Mouse (Mus musculus) right cerebral cortex, postnatal 25 days (tissue): ENCODE results near the gene Ppp2r3a.

Experiments
- DNase-seq: peaks from one replicate; pipeline ENCODE4 v3.0.0; 2022

Gene Ppp2r3a

DNA sequence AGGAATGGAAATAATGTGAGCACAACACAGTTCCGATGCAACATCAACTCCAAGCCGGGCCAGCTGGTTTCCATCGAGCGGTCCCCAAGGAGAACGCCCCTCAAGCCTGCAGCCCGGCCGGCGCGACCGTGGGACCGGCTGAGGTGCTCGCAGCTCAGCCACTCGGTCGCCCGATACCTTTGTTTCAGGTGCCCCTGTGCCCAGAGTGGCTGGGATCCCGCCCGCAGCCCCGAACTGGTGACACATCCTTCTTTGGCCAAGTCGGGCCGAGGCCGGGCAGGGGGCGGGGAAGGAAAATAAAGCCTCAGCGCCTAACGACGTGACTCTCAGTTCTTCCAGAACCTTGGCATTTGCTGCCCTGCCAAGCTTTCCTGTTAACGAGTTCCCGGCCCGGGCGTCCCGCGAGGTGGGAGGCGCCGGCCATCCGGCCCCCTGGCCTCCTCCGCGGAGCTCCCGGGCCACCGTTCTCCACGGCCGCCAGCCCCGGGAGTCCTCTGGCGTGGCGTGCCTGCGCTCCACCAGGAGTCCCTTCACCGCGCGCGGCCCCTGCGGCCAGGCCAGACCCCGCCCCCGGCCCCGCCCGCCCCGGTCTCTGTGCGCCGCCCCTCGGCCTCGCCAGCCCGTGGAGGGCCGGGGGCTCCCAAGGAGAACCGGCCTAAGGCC, 483 bp downstream of the Ppp2r3a start:
- DNase-seq = peak; percentile 56

DNA sequence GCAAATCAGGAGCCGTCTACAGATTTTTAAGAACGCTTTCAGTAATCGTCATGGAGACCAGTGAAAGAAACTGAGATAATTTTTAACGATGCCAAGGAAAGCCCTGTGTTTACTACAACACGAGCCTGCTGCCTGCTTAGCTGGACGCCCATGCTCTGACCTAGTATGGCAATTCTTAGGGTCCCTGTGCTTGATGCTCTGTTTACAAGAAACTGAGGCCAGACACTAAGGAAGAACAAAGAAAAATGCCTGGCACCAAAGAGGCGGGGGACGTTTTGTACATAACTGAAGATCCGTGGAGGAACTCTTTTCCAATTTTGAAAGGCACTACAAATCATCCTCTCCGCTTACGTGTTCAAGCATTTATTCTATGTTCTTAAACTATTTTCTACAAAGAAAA, 1.1 kb downstream of the Ppp2r3a start:
- DNase-seq = no peak

GRCm38 (mm10) chr9:101249626-101250025, 2.0 kb downstream of the Ppp2r3a start:
- no peak for DNase-seq

GRCm38 (mm10) chr9:101247541-101247940, 4.1 kb downstream of the Ppp2r3a start:
- peak; percentile 20 for DNase-seq

GRCm38 (mm10) chr9:101245493-101245892, 6.1 kb downstream of the Ppp2r3a start:
- no peak for DNase-seq

GRCm38 (mm10) chr9:101243711-101244110, 7.9 kb downstream of the Ppp2r3a start:
- no peak for DNase-seq

DNA sequence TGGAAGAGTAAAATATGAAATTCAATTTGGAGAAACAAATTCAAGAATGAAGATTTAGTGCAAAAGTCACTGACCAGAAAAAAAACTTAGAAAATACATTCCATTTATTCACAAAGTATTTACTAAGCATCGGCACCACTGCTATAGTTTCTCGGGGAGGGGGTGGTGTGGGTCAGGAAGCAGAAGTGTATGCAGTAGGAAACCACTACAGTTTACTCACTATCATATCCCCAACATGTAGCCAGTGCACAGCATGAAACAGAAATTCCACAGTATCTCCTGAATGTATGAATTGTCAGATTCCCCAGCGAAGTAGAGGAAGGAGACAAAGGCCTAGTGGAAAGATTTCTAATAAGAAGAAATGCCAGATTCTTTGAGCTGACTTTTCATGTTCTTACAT, 11.4 kb downstream of the Ppp2r3a start:
- DNase-seq = no peak

GRCm38 (mm10) chr9:101235786-101236185, 15.8 kb downstream of the Ppp2r3a start:
- DNase-seq = no peak

DNA sequence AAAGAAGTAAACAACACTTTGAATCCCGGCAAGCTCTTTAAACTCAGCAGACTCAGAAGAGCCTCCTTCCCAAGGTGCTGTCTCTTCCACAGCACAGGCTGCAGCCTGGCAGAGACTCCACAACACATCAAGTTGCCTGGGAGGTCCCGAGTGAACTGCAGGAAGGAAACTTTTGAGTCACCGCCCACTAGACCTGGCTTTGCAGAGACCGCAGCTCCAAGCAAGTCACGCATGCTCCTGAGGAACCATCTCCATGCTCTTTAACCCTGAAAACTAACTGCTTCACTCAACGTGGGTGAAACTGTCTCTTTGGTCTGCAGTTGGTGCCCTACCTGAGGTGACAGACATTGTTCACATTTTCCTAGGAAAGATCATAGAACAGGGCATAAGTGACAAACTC, 19.6 kb downstream of the Ppp2r3a start:
- DNase-seq = no peak

GRCm38 (mm10) chr9:101230028-101230427, 21.6 kb downstream of the Ppp2r3a start:
- DNase-seq = no peak

GRCm38 (mm10) chr9:101228892-101229291, 22.7 kb downstream of the Ppp2r3a start:
- DNase-seq = no peak

GRCm38 (mm10) chr9:101207984-101208383, 43.6 kb downstream of the Ppp2r3a start:
- DNase-seq = no peak

- DNase-seq = no peak
These were observed 45.1 kb downstream of the Ppp2r3a start for GRCm38 (mm10) chr9:101206516-101206915.

- no peak for DNase-seq
These were observed 46.4 kb downstream of the Ppp2r3a start for GRCm38 (mm10) chr9:101205216-101205615.

DNA sequence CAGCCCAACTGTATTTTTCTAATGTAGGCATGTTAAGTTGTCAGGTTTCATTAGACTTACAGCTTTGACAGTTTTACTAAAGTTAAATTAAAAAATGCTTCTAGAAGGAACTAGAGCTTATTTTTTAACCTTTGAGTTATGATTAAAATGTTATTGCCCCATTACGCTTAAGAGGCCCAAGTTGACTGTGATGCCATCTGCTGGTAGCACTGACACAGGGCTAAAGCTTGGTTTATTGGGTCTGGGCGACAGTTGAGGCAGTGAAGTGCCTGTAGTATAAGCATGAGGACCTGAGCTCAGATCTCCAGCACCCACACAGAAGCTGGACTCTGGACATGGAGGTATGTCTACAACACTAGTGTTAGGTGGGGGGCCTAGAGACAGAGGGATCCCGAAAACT, 47.5 kb downstream of the Ppp2r3a start:
- DNase-seq = no peak

DNA sequence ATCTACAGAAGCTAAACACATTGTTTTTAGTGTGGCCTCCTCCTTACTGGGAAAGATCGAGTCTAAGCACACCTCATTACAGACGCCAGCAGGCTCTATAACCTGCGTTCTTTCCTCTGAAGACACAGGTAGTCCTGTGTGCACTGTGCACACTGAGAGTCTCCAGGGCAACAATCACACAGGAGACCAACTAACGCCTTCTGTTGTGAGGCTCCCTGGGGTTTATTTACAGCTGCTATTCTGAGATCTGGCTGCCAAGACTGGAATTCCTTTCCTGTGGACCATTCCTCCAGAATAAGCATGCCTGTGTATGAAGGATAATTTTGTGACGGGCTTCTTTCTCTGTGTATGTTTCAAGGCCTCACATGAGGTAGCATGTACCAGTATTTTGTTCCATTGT, 51.0 kb downstream of the Ppp2r3a start:
- no peak for DNase-seq

GRCm38 (mm10) chr9:101198804-101199203, 52.8 kb downstream of the Ppp2r3a start:
- no peak for DNase-seq

DNA sequence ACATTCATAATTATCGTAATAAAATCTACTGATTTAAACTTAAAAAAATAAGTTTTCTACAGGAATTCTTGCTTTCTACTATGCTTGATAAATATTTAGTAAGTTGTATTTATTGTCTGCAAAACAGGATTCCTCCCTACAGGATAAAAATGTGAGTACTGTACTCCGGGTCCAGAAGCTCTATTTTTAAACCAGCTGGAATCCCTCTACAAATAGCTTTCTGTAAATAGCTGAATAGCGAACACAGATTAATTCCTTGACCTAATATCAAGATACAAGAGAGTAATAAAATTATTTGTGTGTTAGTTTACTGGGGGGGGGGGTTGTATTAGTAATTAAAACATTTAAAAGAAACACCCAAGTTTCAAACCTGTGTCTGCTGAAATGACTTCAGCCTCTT, 53.3 kb downstream of the Ppp2r3a start:
- no peak for DNase-seq

- peak; percentile 72 for DNase-seq
These were observed 69.5 kb downstream of the Ppp2r3a start for GRCm38 (mm10) chr9:101181962-101182701.

DNA sequence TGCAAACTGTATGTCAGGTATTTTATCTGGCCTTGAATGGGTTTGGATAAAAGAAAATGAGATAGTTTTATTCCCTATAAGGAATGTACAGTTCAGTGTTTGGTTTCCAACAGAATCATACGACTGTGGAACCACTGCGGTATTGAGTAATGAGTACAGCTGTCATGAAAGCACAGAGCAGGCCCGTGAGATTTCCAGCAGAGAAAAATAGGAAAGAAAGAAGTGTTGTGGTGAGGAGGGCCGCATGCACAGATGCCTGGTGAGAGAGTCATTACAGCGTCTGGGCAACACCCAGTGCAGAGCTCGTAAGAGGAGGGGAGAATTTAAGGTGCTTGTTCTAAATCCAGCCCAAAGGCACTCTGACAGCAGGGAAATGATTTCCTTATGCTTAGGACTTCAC, 70.3 kb downstream of the Ppp2r3a start:
- no peak for DNase-seq

- DNase-seq = peak; percentile 31
These were observed 71.4 kb downstream of the Ppp2r3a start for GRCm38 (mm10) chr9:101180234-101180633.

GRCm38 (mm10) chr9:101160627-101161026, 91.0 kb downstream of the Ppp2r3a start:
- no peak for DNase-seq

DNA sequence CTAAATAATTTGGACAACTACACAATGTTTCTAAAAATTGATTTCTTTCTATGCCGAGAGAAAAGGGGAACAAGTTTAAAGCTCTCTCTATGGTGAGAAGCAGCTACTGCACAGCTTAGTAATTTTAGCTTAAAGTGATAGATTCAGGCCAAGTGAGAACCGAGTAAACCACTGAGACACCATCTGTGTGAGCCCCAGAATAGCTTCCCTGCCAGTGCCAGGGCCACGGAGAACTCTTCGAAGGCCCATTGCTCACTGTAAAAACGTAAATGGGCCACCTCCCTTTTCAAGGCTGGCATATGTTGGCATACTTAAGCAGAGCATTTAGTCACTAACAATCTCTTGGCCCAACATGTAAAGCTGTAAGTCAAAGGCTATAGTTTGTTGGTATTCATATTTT, 91.5 kb downstream of the Ppp2r3a start:
- DNase-seq = peak; percentile 70

DNA sequence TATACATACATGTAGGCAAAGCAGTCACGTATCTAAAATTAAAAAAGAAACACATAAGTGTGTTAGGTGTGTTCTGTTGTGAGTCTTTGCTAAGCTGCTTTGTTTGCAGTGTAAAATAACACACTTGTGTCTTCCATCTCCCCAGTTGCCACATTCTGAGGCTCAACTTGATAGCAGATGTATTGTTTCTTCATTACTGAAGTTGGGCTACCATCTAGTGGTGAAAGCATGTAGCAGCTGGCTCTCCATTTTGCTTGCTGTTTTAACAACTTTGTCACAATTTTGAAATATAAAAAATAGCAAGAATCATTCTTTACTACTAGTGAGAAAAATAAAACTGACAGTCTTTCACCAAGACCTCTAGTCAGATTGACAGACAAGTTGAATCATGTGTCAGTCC, 92.2 kb downstream of the Ppp2r3a start:
- no peak for DNase-seq

DNA sequence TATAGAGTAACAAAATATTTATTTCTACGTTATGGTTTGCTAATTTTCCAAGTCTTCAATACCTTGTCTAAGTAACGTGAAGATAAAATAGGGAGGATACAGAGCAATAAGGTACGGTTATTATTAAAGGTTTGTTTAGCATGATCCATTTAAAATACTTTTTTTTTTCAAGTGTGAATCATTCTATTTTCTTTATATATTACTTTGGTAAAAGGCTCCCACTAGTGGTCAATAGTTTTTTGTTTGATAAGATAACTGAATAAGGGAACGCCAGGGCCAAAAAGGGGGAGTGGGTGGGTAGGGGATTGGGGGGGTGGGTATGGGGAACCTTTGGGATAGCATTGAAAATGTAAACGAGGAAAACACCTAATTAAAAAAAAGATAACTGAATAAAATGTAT, 98.7 kb downstream of the Ppp2r3a start:
- DNase-seq = no peak
